Mouse (Mus musculus): ENCODE results near the gene Skida1. TPM values are rescaled to one million over a fixed set of nuclear protein-coding genes. Genes with fewer than 3 reads are reported as not detected.

Gene Skida1
- polyA plus RNA-seq, 1 experiment from 2014 or later: 8.5 TPM

DNA sequence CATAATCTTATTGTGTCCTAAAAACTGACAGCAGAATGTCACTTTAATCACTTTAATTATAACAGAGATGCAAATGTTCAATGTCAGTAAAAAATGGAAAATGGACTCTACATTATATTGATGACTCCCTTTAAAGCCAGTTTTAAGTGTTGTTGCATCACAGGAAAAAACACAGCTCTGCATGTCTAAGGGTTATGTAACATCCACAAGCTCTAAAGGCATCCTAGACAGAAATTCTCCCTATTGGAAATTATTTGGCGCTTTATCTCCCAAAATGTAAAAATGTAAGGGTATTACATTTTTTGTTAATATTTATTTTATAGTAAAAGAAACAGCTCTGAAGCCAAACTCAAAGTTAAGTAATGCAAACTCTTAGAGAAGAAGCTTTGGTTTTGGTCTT is 11.0 kb upstream of the Skida1 start:
- DNase-seq: peak; percentile 9
- Histone ChIP-seq H3K4me3 (ENCODE audit: low read depth, low read length) (no peak overlapping the region), H3K27me3 (ENCODE audit: insufficient read depth, low read length) (no peaks in the 10 kb centered on the region), H3K27ac (ENCODE audit: low read depth) (no peak overlapping the region), H3K4me2 (no peak overlapping the region), H3K4me1 (ENCODE audit: insufficient read depth) (peaks cover 2% of the 10 kb centered on the region), H3K36me3 (ENCODE audit: insufficient read depth) (no peaks in the 10 kb centered on the region), H3K9me3 (ENCODE audit: low read depth, low read length) (no peaks in the 10 kb centered on the region), H3K9ac (no peak overlapping the region)
- no peak for ATAC-seq (ENCODE audit: insufficient read depth)
- no peak for TF ChIP-seq CTCF (IDR thresholded peaks at IDR 0.05; ENCODE audit: low read depth)
- 87% methylated on average over 1 of the region's 1 CpGs for WGBS

DNA sequence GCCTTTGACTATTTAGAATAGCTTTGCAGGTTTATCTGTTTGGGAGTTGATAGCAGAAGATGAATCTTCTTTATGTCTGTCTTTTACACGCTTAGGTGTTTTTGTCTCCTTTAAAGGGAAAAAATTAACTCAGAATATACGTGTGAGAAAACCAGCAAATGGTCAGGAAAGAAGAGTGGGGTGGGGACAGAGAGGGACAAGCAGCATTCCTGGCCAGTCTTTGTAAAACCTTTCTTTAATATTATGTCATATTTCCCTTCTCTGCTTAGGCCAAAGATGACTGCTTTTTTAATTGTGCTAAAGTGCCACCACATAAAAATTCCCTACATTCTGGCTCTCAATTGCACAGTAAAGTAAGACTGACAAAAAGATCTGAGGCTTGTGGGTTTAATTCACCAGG is 10.2 kb upstream of the Skida1 start:
- H3K4me1 ChIP-seq (ENCODE audit: insufficient read depth): peaks cover 3% of the 10 kb centered on the region
- H3K27ac ChIP-seq (ENCODE audit: low read depth): no peak overlapping the region
- TF ChIP-seq CTCF (IDR thresholded peaks at IDR 0.05; ENCODE audit: low read depth): no peak
- 38% methylated on average over 2 of the region's 2 CpGs for WGBS
- H3K4me2 ChIP-seq: peak overlapping the region; percentile 94; the same call in 1 of the 2 replicates
- H3K4me3 ChIP-seq (ENCODE audit: low read depth, low read length): no peak overlapping the region
- DNase-seq: no peak
- no peak overlapping the region for H3K9ac ChIP-seq
- H3K9me3 ChIP-seq (ENCODE audit: low read depth, low read length): no peaks in the 10 kb centered on the region
- ATAC-seq (ENCODE audit: insufficient read depth): no peak
- H3K27me3 ChIP-seq (ENCODE audit: insufficient read depth, low read length): no peaks in the 10 kb centered on the region
- H3K36me3 ChIP-seq (ENCODE audit: insufficient read depth): no peaks in the 10 kb centered on the region

DNA sequence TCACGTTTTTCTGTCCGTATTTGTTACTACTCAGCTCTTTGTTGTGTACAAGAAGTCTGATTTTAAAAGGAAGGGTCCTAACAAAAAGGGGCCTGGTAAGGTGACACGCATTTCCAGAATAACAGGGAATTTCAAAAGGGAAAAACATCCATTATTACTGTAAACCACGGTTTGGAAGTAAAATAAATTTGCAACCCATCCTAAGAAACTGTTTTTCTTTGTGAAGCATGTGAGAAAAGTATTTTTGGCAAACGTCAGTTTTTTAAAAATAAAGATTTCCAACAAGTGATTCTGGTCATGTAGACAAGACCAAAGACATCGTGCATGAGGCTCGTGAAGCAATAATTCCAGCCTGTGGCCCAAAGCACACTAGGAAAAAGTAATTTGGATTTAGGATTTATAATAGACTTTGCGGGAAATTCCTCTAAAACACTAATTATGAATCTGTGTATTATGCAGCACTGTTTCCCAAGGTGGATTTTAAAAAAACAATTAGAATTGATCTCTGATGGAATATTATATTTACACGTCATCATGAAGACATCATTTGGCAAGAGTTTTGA is 9.4 kb upstream of the Skida1 start:
- TF ChIP-seq CTCF (IDR thresholded peaks at IDR 0.05; ENCODE audit: low read depth): no peak
- Histone ChIP-seq H3K9ac (peak overlapping the region; percentile 94), H3K27me3 (ENCODE audit: insufficient read depth, low read length) (no peaks in the 10 kb centered on the region), H3K27ac (ENCODE audit: low read depth) (peak overlapping the region; percentile 98), H3K4me3 (ENCODE audit: low read depth, low read length) (peak overlapping the region; percentile 51), H3K4me1 (ENCODE audit: insufficient read depth) (peaks cover 10% of the 10 kb centered on the region), H3K9me3 (ENCODE audit: low read depth, low read length) (no peaks in the 10 kb centered on the region), H3K36me3 (ENCODE audit: insufficient read depth) (no peaks in the 10 kb centered on the region), H3K4me2 (peak overlapping the region; percentile 94)
- ATAC-seq (ENCODE audit: insufficient read depth) (no peak), DNase-seq (peak; percentile 61)
- 19% methylated on average over 9 of the region's 9 CpGs for WGBS

DNA sequence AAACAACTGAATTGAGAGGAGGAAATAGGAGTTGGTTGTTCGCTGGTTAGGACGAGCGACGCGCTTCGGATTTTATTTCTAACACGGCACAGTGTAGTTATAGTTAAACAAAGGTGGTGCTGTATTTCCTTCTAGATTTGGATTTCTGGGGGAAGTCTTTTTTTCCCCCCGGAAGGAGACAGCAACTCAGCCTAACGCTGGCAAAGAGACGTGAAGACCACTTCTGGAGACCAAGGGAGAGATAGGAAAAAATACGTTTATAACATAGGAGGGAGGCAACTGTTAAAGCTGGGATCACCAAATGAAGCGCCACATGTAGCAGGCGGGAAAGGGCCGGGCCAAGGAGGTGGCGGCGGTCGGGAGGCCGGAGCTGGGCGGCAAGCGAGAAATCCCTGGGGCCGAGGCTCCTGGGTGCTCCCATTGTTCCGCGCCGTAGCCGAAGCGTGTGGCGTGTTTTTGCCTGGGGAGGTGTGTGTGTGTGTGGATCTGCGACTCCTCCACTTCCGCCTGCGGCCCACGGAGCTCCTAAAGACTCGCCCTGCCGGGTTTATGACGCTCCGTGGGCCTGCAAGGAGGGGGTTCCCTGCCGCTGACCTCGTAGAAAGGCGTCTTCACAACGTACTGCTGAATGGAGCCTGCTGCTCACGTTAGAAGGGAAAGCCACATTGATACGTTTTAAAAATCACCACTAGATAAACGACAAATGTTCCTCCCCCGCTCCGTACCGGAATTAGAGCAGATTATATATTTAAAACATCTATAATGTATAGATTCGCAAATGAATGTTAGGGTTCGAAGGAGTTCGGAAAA is 8.7 kb upstream of the Skida1 start:
- Histone ChIP-seq H3K9ac (peak overlapping the region; percentile 94), H3K9me3 (ENCODE audit: low read depth, low read length) (no peaks in the 10 kb centered on the region), H3K4me3 (ENCODE audit: low read depth, low read length) (peak overlapping the region; percentile 51), H3K27ac (ENCODE audit: low read depth) (peak overlapping the region; percentile 98), H3K27me3 (ENCODE audit: insufficient read depth, low read length) (no peaks in the 10 kb centered on the region), H3K4me2 (peak overlapping the region; percentile 94), H3K36me3 (ENCODE audit: insufficient read depth) (no peaks in the 10 kb centered on the region), H3K4me1 (ENCODE audit: insufficient read depth) (peaks cover 10% of the 10 kb centered on the region)
- WGBS: under 1% methylated on average over 48 of the region's 48 CpGs
- TF ChIP-seq CTCF (IDR thresholded peaks at IDR 0.05; ENCODE audit: low read depth): no peak
- no peak for ATAC-seq (ENCODE audit: insufficient read depth)
- peak; percentile 75 for DNase-seq

DNA sequence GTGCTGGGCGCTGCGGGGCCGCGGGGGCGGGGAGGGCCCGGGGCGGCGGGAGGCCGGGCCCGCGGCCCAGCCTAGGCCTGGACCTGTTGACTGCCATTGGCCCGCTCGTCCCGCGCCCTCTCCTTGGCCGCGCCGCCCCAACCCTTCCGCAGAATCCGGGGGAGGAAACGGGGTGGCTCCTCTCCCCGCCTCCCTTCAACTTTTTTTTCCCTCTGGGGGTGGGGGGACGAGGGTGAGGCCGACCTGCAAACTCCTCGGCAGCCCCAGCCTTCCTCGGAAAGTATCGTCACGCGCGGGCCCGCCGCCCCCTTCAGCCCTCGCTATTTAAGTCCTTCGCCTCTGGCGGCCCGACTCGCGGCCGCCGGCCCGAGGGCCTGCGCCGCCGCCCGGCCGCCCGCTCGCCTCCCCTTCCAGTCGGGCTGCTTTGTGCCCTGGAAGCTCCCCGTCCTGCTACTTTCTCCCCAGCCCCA is 8.0 kb upstream of the Skida1 start:
- DNase-seq (peak; percentile 96), ATAC-seq (ENCODE audit: insufficient read depth) (peak; percentile 98)
- WGBS: under 1% methylated on average over 47 of the region's 50 CpGs
- peak overlapping the region; percentile 51 for H3K4me3 ChIP-seq (ENCODE audit: low read depth, low read length)
- H3K4me1 ChIP-seq (ENCODE audit: insufficient read depth): peaks cover 10% of the 10 kb centered on the region
- peak overlapping the region; percentile 94 for H3K9ac ChIP-seq
- no peaks in the 10 kb centered on the region for H3K27me3 ChIP-seq (ENCODE audit: insufficient read depth, low read length)
- H3K27ac ChIP-seq (ENCODE audit: low read depth): peak overlapping the region; percentile 98
- no peak for TF ChIP-seq CTCF (IDR thresholded peaks at IDR 0.05; ENCODE audit: low read depth)
- no peaks in the 10 kb centered on the region for H3K36me3 ChIP-seq (ENCODE audit: insufficient read depth)
- peak overlapping the region; percentile 94 for H3K4me2 ChIP-seq
- no peaks in the 10 kb centered on the region for H3K9me3 ChIP-seq (ENCODE audit: low read depth, low read length)

DNA sequence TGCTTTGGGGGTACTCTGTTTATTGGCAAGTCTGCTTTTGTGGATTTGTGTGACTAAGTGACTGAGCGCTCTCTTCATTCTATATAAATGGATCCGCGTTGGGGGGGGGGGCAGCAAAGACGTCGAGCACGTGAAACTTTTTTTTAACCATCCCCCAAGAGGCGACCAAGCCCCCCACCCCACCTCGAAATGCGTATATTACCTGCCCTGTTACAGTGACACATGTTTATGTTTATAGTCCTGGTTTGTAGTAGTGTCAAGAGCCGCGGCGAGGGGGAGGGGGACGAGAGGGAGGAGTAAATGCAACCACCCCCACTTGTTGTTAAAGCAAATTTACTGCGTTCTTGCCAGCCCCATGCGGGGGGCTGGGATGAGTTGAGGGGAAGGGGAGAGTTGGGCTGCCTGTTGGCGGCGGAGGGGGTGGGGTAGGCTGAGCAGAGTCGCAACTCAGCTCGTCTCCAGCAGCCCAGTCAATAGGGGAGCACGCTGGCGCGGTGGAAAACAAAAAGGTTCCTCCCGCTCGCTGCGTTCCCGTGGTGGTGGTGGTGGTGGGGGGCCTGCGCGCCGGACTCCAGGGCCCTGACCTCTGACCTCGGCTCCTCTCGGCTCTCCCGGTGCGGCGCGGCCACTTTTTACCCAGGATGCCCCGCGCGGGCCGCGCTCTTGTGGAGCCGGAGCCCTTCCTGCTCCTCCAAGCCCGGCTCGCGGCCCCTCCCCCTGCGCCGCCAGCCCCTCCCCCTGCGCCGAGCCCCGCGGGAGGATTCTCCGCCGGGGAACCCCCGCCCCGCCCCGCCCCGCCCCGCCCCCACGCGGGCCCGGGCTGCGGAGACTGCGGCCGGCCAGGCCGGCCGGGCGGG is 7.3 kb upstream of the Skida1 start:
- TF ChIP-seq CTCF (IDR thresholded peaks at IDR 0.05; ENCODE audit: low read depth): no peak
- peak; percentile 90 for ATAC-seq (ENCODE audit: insufficient read depth)

More for the DNA sequence above, 7.3 kb upstream of the Skida1 start:
- Histone ChIP-seq H3K9me3 (ENCODE audit: low read depth, low read length) (no peaks in the 10 kb centered on the region), H3K4me1 (ENCODE audit: insufficient read depth) (peaks cover 10% of the 10 kb centered on the region), H3K4me2 (peak overlapping the region; percentile 94), H3K36me3 (ENCODE audit: insufficient read depth) (no peaks in the 10 kb centered on the region), H3K4me3 (ENCODE audit: low read depth, low read length) (peak overlapping the region; percentile 51), H3K9ac (peak overlapping the region; percentile 94), H3K27me3 (ENCODE audit: insufficient read depth, low read length) (no peaks in the 10 kb centered on the region), H3K27ac (ENCODE audit: low read depth) (peak overlapping the region; percentile 98)
- peak; percentile 97 for DNase-seq
- WGBS: 2% methylated on average over 46 of the region's 66 CpGs

Data from lung, embryonic 14.5 days (tissue).